Mouse (Mus musculus) liver, embryonic 14.5 days (tissue): ENCODE measurements around the gene Slc17a5.

Source experiments
- CTCF ChIP-seq: IDR thresholded peaks from 2 replicates; pipeline ENCODE4 v1.5.1; 2016; ENCODE audit warnings: antibody characterized with exemption, low read depth, control low read depth
- EP300 ChIP-seq: IDR thresholded peaks from 2 replicates; pipeline ENCODE4 v1.6.1; 2016; ENCODE audit warnings: antibody characterized with exemption, low read depth

DNA sequence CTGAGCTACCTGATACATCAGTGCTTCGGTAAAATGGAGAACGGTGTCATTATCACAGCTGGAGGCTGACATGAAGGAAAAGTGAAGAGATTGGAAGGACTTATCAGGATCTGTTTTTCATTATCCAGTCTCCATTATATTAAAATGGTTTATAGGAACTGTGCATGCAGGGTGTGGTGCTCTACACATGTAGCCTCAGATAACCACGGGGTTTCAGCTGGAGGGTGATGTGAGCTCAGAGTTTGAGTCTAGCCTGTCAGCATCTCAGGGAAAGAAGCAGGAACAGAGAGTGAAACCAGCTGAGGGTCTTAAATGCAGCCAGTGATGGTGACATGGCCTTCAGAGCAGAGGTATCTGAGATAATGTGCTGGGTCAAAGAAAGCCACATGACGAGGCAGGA is 28.4 kb downstream of the Slc17a5 start:
- TF ChIP-seq CTCF (no peak), EP300 (no peak)
